Mouse (Mus musculus) neural tube, embryonic 11.5 days (tissue): Measurements from ENCODE around the gene Tm7sf3. TPM values are rescaled to one million over a fixed set of nuclear protein-coding genes. Genes with fewer than 3 reads are reported as not detected.

Experiments used
- ATAC-seq: fragments of 200-750 bp; cut with Nextera tagmentation; 2 replicates; pipeline ENCODE4 v1.8.0; 2017; ENCODE audit warnings: moderate number of reproducible peaks, mild to moderate bottlenecking, moderate TSS enrichment, moderate library complexity; ENCODE audit not compliant: insufficient read depth, low FRiP score, low TSS enrichment
- DNase-seq: peaks from one replicate; pipeline ENCODE4 v3.0.0-alpha.2; 2015; ENCODE audit warnings: low spot score
- H3K27ac ChIP-seq: fragments of 300-500 bp; sonication (generic); 2 replicates; pipeline ENCODE4 v1.5.1; 2014; ENCODE audit warnings: low read depth, mild to moderate bottlenecking, low read length
- H3K27me3 ChIP-seq: fragments of 300-500 bp; sonication (generic); 2 replicates; pipeline ENCODE4 v1.6.1; 2014; ENCODE audit warnings: mild to moderate bottlenecking, low read length, mixed read lengths; ENCODE audit not compliant: control insufficient read depth, insufficient read depth
- H3K36me3 ChIP-seq: fragments of 300-500 bp; sonication (generic); 2 replicates; pipeline ENCODE4 v1.6.1; 2014; ENCODE audit warnings: mild to moderate bottlenecking, low read length, moderate library complexity, mixed read lengths; ENCODE audit not compliant: control insufficient read depth, insufficient read depth
- H3K4me1 ChIP-seq: fragments of 300-500 bp; sonication (generic); 2 replicates; pipeline ENCODE4 v1.6.1; 2014; ENCODE audit warnings: low read length, mixed read lengths; ENCODE audit not compliant: control insufficient read depth, insufficient read depth
- H3K4me2 ChIP-seq: fragments of 300-500 bp; sonication (generic); 2 replicates; pipeline ENCODE4 v1.6.1; 2014; ENCODE audit warnings: low read depth, mild to moderate bottlenecking, moderate library complexity
- H3K4me3 ChIP-seq: fragments of 300-500 bp; sonication (generic); 2 replicates; pipeline ENCODE4 v1.5.1; 2014; ENCODE audit warnings: low read depth, low read length
- H3K9ac ChIP-seq: fragments of 300-500 bp; sonication (generic); 2 replicates; pipeline ENCODE4 v1.6.1; 2014; ENCODE audit warnings: mild to moderate bottlenecking, low read length
- H3K9me3 ChIP-seq: fragments of 300-500 bp; sonication (generic); 2 replicates; pipeline ENCODE4 v1.6.1; 2016; ENCODE audit warnings: low read length; ENCODE audit not compliant: control insufficient read depth
- WGBS: fragments of 180-500 bp; shearing (Covaris S2); extraction: QIAGEN DNeasy Blood & Tissue Kit; methylation state at CpG from one replicate; pipeline ENCODE4 v1.1.7; 2014; 5-methylcytosine and 5-hydroxymethylcytosine counted together
- polyA plus RNA-seq: library from polyadenylated mRNA; unstranded; fragments of >200 nt; fragmentation: Nextera tagmentation; extraction: Ambion mirVana; gene quantifications from 2 replicates; pipeline ENCODE4 v1.2.1, GENCODE M21; 2014

Tm7sf3 gene
- polyA plus RNA-seq, result 26.7 and 27.3 TPM in 2 replicates

DNA sequence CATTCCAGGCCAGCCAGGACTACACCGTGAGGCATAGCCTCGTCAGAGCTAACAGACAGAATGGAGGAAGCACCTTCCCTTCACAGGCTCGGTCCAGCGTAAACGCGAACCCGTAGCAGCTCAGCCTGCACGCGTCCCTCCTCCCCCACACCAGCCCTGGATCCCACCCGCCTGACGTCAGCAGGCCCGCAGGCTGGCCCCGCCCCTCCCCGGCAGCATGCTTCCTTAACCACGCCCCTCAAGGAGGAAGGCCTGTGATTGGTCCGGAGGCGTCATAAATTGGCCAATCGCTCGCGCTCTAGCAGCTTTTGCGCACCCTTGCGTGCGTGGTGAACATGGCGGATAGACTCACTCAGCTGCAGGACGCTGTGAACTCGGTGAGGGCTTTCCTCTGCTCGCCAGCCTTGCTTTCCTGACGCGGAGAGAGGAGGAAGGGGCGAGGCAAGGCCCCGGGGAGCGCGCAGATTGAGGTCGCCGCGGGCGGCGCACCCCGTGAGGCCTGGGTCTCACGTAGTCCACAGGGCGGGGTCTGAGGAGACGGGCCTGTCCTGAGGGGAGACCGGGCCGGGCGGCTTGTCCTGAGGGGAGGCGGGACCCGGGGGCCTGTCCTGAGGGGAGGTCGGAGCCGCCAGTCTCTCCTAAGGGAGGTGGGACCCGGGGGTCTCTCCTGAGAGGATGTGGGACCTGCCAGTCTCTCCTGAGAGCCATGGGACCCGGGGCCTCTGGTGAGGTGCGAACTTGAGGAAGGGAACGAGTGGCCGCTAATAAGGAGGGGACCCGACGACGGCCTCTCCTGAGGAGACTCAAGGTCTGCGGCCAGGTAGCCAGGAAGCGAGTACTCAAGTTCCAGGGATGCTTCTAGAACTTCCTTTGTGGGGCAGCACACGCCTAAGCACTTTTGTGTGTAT, at the start of gene Tm7sf3, which contains the start of gene Med21:
TSS of gene Tm7sf3 (minus strand) at position 549 of the 908 bp plus-strand sequence.
TSS of gene Med21 (plus strand) at position 272 of the 908 bp plus-strand sequence.
- Histone ChIP-seq H3K9me3 (no peaks in the 10 kb centered on the region), H3K36me3 (no peaks in the 10 kb centered on the region), H3K4me2 (peak within 1 kb of the TSS; percentile 75), H3K9ac (peak within 1 kb of the TSS; percentile 86), H3K27ac (peak within 1 kb of the TSS; percentile 82), H3K4me3 (peak within 1 kb of the TSS; percentile 83), H3K27me3 (no peaks in the 10 kb centered on the region), H3K4me1 (peaks cover 4% of the 10 kb centered on the region; the same call in 1 of the 2 replicates)
- peak; percentile 98 for DNase-seq
- ATAC-seq, result peak; percentile 96
- WGBS, result 1% methylated on average over 55 of the region's 60 CpGs

DNA sequence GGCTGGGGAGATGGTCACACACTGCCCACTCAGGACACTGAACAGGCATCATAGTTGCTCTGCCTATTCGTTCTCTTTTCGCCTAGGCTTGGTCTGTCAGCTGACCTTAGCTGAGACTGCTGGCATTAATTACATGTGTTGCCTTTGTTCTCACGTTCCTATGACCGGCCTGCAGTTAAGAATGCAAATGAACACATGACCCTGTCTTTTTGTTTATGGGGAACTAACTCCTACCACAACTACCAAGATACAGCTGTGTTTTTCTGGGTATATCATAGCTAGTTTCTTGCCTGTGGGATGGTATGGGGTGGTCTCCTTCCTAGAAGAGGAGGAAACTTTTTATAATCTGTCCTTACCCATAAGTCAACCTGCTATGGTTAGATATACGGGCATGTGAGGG, 46.2 kb upstream of the Tm7sf3 start:
- DNase-seq (no peak), ATAC-seq (no peak)
- Histone ChIP-seq H3K27me3 (no peaks in the 10 kb centered on the region), H3K4me2 (no peak overlapping the region), H3K9ac (no peak overlapping the region), H3K36me3 (no peaks in the 10 kb centered on the region), H3K9me3 (no peaks in the 10 kb centered on the region), H3K4me3 (no peak overlapping the region), H3K27ac (no peak overlapping the region), H3K4me1 (no peaks in the 10 kb centered on the region)
- 84% methylated on average over 5 of the region's 5 CpGs for WGBS

GRCm38 (mm10) chr6:146688010-146688409, 45.4 kb upstream of the Tm7sf3 start:
- WGBS, result 88% methylated on average over 7 of the region's 7 CpGs
- ATAC-seq (no peak), DNase-seq (no peak)
- Histone ChIP-seq H3K36me3 (no peaks in the 10 kb centered on the region), H3K27me3 (no peaks in the 10 kb centered on the region), H3K4me1 (no peaks in the 10 kb centered on the region), H3K9me3 (no peaks in the 10 kb centered on the region), H3K4me3 (no peak overlapping the region), H3K9ac (no peak overlapping the region), H3K4me2 (no peak overlapping the region), H3K27ac (no peak overlapping the region)

DNA sequence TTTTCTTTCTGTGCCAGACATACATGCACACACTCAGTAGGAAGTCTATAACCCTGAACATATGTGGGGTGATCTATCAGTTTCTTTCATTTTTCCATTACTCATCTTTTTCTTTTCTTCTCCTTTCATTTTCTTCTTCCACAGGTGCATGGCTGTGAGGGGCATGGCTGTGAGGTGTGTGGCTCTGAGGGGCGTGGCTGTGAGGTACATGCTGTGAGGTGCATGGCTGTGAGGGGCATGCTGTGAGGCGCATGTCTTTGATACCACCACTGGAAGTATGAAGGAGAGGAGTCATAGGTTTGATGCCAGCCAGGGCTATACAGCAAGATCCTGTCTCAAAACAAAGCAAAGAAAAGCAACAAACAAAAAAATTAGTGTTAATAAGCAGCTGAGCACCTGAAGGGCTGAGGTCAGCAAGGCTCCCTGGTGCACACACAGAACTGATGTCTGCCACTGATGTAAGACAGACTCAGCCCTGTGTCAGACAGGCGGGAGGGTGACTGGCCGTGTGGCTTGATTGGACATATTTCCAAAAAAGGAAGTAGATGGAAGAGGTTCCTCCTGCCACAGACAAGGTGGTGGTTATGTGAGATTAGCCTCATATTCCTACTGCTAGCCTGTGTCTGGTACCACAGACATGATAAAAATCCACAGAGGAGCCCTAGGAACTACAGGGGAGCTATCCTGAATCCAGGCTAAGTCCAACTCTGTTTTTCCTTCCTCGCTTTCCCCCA, 44.0 kb upstream of the Tm7sf3 start:
- no peak overlapping the region for H3K4me3 ChIP-seq
- no peaks in the 10 kb centered on the region for H3K9me3 ChIP-seq
- H3K27me3 ChIP-seq, result no peaks in the 10 kb centered on the region
- H3K36me3 ChIP-seq, result no peaks in the 10 kb centered on the region
- ATAC-seq (no peak), DNase-seq (no peak)
- no peaks in the 10 kb centered on the region for H3K4me1 ChIP-seq
- H3K27ac ChIP-seq, result no peak overlapping the region
- WGBS, result 85% methylated on average over 5 of the region's 5 CpGs
- no peak overlapping the region for H3K4me2 ChIP-seq
- H3K9ac ChIP-seq, result no peak overlapping the region

GRCm38 (mm10) chr6:146685781-146686308, 43.2 kb upstream of the Tm7sf3 start:
- H3K4me2 ChIP-seq, result no peak overlapping the region
- no peak overlapping the region for H3K4me3 ChIP-seq
- H3K27me3 ChIP-seq, result no peaks in the 10 kb centered on the region
- H3K36me3 ChIP-seq, result no peaks in the 10 kb centered on the region
- no peak overlapping the region for H3K27ac ChIP-seq
- H3K4me1 ChIP-seq, result no peaks in the 10 kb centered on the region
- H3K9me3 ChIP-seq, result no peaks in the 10 kb centered on the region
- no peak for ATAC-seq
- DNase-seq, result no peak
- WGBS, result 85% methylated on average over 17 of the region's 17 CpGs
- no peak overlapping the region for H3K9ac ChIP-seq

GRCm38 (mm10) chr6:146683881-146684280, 41.3 kb upstream of the Tm7sf3 start:
- no peak for ATAC-seq
- H3K9ac ChIP-seq, result no peak overlapping the region
- no peaks in the 10 kb centered on the region for H3K27me3 ChIP-seq
- H3K4me2 ChIP-seq, result no peak overlapping the region
- H3K9me3 ChIP-seq, result no peaks in the 10 kb centered on the region
- H3K27ac ChIP-seq, result no peak overlapping the region
- no peak overlapping the region for H3K4me3 ChIP-seq
- H3K4me1 ChIP-seq, result no peaks in the 10 kb centered on the region
- WGBS, result 81% methylated on average over 4 of the region's 4 CpGs
- DNase-seq, result no peak
- H3K36me3 ChIP-seq, result no peaks in the 10 kb centered on the region

DNA sequence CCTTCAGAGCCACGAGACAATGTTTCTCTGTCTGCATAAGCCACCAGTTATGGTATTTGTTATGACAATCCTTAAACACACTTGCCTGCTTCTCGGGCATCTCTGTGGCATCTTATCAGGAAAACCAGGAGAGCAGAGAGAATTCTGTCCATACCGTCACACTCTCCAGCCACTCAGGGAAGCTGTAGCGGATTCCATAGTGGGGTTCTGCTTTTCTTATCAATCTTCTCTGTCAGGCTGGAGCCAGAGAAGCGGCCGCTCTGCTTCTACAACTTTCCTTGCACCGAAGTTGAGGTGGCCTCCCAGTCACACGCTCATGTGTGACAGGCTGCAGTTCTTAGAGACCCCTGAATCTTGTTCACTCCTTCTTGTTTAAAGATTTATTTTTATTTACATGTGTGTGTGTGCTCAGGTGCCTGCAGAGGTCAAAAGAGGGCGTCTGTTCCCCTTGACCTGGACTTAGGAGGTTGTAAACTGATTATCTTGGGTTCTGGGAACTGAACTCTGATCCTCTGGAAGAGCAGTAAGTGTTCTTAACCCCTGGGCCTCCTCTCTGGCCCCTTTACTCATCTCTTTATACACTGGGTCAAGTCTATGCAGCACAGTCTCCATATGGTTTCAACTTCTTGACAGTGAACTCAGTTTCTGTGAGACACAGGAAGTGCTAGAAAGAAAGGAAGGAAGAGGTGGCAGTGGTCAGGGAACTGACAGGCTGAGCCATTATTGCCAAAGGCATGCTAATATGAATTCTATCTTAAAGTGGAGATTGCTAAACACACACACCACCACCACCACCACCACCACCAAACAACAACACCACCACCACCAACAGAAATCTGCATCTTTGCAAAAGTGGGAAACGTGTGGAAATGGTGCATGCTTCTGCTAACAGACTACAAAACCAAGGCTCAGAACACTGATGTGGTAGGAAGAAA, 35.8 kb upstream of the Tm7sf3 start:
- no peaks in the 10 kb centered on the region for H3K9me3 ChIP-seq
- no peak overlapping the region for H3K4me2 ChIP-seq
- DNase-seq (no peak), ATAC-seq (no peak)
- H3K4me3 ChIP-seq, result no peak overlapping the region
- no peaks in the 10 kb centered on the region for H3K27me3 ChIP-seq
- H3K9ac ChIP-seq, result no peak overlapping the region
- no peaks in the 10 kb centered on the region for H3K36me3 ChIP-seq
- H3K27ac ChIP-seq, result no peak overlapping the region
- 83% methylated on average over 10 of the region's 10 CpGs for WGBS
- H3K4me1 ChIP-seq, result no peaks in the 10 kb centered on the region

GRCm38 (mm10) chr6:146676904-146677303, 34.3 kb upstream of the Tm7sf3 start:
- ATAC-seq (no peak), DNase-seq (no peak)
- Histone ChIP-seq H3K36me3 (no peaks in the 10 kb centered on the region), H3K9me3 (no peaks in the 10 kb centered on the region), H3K27me3 (no peaks in the 10 kb centered on the region), H3K9ac (no peak overlapping the region), H3K4me3 (no peak overlapping the region), H3K27ac (no peak overlapping the region), H3K4me1 (no peaks in the 10 kb centered on the region), H3K4me2 (no peak overlapping the region)
- 80% methylated on average over 10 of the region's 10 CpGs for WGBS
